Mouse (Mus musculus) T-helper 17 cell (primary cell): ENCODE measurements at regions not wholly inside any gene's neighbourhood (a gene's known extent, or its start where the extent isn't known, plus 50 kb on each side); places are given as distances from the start of the nearest gene placed in this dataset.

Source experiments
- in situ Hi-C, 2 experiments: fragments of 300-600 bp; cut with MboI, MseI; formaldehyde crosslinking; loops; 1 replicate in 1 of 2; 2 replicates in 1 of 2; pipeline ENCODE4 v1.15.1; 2025; ENCODE audit warnings: high pct_unique_total_duplicates in 2 of 2

- in situ Hi-C loops: loop anchor here in 1 of 2 experiments (25.0 kb wide), 1 partner anchor 1143 kb away; no protein-coding TSS in a partner anchor
Measured at GRCm38 (mm10) chr7:83144018-83144417, 276.9 kb downstream of the Mex3b start.

DNA sequence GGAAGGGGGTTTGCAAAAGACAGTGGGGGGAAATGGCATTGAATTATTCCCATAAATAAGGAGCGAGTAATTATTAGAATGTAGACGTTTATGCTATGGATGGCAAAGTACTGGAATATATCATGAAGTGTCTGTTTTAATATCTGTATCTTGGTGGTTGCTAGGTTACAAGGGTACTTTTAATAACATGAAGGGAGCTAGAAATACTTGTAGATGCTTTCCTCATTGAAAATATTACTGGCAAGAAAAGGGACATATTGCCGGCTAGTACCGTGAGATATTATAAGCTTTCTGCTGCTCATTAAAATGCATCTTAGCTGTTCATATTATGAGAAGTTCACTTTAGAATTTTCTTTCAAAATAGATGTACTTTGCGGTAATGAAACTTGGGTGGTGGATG lies 278.4 kb downstream of the Mex3b start:
- in situ Hi-C loops: loop anchor here in 1 of 2 experiments (25.0 kb wide), 1 partner anchor 1142 kb away; no protein-coding TSS in a partner anchor

DNA sequence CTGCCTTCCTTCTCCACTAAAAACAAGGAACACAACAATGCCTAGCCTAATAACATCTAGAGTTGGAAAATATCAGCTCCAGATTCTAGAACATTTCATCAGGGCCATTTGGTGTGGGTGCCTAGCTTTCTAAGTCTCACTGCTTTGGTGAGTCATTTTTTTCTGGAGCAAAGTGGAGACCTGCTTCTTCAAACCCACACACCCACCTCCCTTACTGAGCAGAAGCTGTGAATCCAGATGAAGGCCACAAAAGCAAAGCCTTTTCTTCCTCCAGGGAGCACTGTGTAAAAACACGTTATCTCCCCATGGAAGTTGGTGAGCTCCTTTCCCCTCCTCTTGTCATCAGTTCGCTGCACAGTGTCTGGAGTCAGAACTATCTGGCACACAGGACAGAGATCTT lies 294.1 kb downstream of the Mex3b start:
- in situ Hi-C loops: no loop called here

DNA sequence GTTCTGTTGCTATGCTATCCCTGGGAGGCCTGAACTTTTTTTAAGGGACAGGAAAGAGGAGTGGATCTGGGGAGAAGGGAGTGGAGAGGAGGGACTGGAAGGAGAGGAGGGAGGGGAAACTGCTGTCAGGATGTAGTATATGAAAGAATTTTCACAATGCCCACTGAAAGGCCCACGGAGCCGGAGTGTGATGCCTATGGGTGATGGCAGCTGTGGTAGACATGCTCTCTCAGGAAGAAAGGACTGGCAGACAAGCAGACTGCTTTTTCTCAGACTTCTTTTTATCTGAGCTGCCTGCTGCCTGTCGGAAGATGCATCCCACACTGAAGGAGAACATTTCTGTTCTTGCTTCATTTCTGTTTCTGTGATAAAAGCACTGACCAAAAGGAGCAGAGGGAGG lies 295.7 kb downstream of the Mex3b start:
- in situ Hi-C loops: no loop called here

DNA sequence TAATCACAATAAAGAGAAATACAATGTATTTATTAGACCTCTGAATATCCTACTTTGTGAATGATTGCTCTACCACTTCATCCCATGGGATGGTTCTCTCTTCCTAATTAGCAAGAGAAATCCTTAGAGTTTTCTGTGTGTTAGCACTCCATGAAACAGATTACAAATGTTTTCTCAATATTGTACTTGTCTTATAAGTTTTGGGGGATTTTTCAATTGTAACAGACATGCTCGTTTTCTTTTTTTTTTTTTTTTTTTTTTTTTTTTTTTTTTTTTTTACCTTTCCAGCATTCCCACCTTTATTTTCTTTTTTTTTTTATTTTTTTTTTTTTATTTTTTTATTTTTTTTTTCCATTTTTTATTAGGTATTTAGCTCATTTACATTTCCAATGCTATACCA lies 312.3 kb downstream of the Mex3b start:
- in situ Hi-C loops: no loop called here

DNA sequence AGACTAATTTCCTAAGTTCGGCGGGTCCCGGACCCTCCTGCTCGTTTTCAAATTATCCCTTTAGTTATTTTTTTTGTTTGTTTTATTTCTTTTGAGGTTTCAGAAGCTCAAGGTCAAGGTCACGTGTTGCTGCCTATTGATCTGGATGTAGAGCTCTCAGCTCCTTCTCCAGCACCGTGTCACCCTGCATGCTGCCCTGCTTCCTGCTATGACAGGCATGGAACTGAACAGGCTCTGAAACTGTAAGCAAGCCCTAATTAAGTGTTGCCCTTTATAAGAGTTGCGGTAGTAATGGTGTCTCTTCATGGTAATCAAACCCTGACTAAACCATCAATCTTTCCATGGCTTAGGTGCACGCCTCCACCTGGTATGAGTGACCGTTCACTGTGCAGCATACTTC lies 319.2 kb downstream of the Mex3b start:
- in situ Hi-C loops: no loop called here

DNA sequence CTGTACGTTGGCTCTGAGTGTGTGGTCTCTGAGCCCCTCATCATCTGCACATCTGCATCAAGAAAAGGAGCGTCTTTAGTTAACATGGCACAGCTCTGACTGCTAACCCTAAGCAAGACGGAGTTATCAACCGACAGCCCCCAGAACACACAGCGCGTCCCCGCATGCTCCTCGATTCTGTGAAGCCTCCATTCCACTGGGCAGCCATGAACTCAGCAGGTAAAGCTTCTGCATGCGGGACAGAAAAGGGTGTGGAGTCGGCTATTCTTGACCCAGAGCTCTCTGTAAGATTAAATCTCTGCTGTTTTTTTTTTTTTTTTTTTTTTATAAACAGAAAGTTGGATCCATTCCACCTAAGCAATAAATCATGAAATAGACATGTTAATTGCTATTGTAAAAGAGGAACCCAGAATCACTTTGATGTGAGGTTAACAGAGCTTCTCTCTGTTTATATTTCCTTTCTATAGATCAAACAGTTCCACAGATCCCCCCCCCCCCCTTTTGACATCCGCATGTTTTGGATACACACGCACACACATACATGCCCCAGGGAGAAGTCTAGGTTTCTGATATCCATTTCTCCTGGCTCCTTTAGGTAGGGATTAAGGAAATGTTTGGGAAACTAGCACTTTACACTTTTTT lies 328.9 kb downstream of the Mex3b start:
- in situ Hi-C loops: no loop called here

GRCm38 (mm10) chr7:83197490-83197889 lies 330.4 kb downstream of the Mex3b start:
- in situ Hi-C loops: no loop called here

GRCm38 (mm10) chr7:83201126-83201686 lies 334.1 kb downstream of the Mex3b start:
- in situ Hi-C loops: no loop called here

DNA sequence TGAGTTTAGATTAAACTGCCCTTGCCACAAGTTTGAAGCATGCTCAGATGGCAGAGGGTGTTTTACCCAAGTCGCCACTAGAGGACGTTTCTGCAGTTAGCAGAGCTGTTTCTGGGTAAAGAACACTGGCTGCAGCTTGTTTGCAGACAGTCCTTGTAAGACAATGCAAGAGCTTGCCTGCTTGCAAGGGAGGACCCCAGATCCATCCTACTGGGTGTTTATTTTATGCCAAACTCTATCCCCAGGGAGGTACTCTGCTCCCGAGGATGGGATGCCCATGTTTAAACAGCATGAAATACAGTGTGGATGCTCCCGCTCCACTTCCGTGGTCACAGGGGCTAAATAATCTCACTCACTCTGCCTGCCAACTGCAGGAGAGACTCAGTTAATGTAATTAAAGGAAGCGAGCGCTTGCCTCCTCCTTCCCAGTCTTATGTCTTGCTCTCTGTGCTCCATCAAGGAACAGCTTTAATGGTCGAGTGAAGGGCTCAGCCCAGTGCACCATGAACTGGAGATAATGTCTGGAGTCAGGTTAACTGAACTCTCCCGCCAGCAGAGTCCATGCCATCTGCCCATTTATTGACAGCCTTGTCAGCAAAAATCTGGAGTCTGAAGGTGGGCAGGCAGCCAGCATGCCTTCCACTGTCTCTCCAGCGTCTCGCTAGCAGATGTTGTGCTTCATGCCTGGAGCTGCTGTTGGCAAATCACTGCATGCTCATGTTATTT lies 334.8 kb downstream of the Mex3b start:
- in situ Hi-C loops: no loop called here

- in situ Hi-C loops: no loop called here
Measured at GRCm38 (mm10) chr7:83203311-83204012, 336.3 kb downstream of the Mex3b start.

- in situ Hi-C loops: no loop called here
Measured at GRCm38 (mm10) chr7:83204013-83204365, 336.9 kb downstream of the Mex3b start.

- in situ Hi-C loops: no loop called here
Measured at GRCm38 (mm10) chr7:83204701-83205100, 337.6 kb downstream of the Mex3b start.

DNA sequence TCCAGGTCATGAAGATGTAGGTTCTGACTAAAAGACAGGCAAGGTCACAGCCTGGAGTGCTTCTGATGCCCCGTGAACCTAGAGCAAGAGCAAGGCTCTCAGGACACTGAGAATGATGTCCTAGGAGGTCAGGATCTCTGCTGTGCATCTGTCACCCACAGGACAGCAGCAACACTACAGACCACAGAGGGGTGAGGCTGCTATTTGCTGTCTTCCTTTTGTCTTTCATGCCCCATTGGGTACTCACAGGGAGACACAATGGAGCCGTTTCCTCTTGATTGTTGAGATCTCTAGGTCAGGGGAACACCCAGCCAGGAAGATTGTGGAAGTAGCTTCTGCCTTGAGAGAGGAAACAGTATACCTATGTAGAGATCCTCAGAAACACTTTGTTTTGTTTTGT lies 339.9 kb downstream of the Mex3b start:
- in situ Hi-C loops: no loop called here

DNA sequence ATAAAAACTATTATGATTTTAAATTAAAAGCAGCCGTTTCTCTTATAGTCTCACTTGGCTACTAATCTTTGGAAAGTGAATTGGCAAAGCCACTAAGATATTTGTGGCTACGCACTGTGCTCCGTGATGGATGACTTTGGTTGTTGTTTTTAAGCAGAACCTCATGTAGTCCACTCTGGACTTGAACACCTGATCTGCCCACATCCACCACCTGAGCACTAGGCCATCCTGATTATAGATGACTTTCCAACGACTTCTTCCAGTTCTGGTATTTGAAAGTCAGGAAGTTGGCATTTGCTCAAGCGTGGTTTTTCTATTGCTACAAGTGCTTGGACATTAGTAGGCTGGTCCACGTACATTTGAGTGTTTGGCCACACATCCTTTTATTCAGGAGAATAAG lies 344.5 kb downstream of the Mex3b start:
- in situ Hi-C loops: no loop called here

- in situ Hi-C loops: no loop called here
Measured at GRCm38 (mm10) chr7:83222029-83222722, 355.0 kb downstream of the Mex3b start.

DNA sequence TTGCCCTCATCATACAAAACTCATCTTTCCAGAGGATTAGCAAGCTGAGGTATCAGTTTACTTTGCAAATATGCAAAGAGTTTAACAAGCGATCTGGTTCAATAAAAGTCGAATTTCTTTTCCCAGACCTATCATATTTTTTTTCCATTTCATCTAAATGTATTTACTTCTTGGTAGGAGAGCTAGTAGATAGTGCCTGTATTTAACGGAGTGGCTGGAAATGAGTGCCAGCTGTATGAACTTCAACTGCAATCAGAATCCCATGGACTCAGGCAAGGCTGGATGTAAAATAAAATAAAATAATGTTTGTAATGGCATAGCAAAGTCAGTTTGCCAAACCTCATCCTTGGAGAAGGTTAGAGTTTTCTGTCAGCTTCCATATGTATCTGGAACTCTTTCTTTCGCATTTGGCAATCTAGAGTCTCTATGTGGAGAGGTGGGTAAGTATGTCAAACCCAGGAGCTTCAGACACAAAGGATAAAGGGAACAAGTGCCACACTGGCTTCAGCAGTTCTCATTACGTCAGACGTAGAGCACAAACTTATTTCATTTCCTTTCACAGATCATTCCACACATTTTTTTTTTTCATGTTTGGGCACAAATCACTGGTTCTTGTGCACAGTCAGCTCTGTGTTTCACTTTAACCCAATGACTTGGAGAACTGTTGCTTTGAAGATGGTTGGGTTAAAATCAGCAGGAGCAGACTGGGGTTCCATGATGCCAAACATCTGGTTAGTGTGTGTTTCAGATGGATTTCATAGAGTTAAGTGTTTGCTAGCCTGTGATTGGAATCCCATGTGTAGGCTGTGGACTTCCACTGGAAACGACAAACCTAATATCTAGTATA lies 357.2 kb upstream of the Tmc3 start:
- in situ Hi-C loops: no loop called here

GRCm38 (mm10) chr7:83230496-83231325 lies 354.0 kb upstream of the Tmc3 start:
- in situ Hi-C loops: no loop called here

DNA sequence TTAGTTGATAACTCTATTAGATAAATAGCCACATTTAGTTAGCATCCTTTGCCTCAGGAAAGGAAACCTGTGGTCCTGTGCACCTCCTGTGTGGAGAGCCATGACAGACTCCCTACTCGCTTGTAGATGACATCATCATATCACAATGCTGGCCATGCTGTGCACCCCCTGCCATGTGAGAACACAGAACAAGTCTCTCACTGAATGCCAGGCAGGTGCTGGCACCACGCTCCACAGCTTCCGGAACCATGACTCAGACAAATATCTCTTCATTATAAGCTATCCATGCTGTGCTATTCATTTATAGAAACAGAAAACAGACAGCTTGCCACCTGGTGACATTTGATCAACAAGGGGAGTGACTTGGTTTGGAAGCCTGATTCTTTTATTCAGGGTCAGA lies 349.1 kb upstream of the Tmc3 start:
- in situ Hi-C loops: no loop called here

- in situ Hi-C loops: no loop called here
Measured at GRCm38 (mm10) chr7:83237336-83237735, 347.4 kb upstream of the Tmc3 start.
